Mouse (Mus musculus) left cerebral cortex, postnatal 14 days (tissue): Measurements from ENCODE around the gene Abraxas1. TPM values are rescaled to one million over a fixed set of nuclear protein-coding genes. Genes with fewer than 3 reads are reported as not detected.
A peak's percentile ranks its signal among the peaks of the same experiment; 100 is the strongest.

ENCODE experiments used
- DNase-seq, 2 experiments: peaks; one replicate each; pipeline ENCODE4 v3.0.0; 2021 to 2022; ENCODE audit warnings: low spot score in 2 of 2, mixed read lengths in 1 of 2
- intact Hi-C: fragments of 180-260 bp; cut with DNase I; formaldehyde crosslinking; loops from one replicate; pipeline ENCODE4 v1.15.1; 2025
- long read RNA-seq, 2 experiments: library from polyadenylated mRNA; stranded (forward); transcript quantifications; one replicate each; pipeline ENCODE4 v2.0.0; 2021
- total RNA-seq, 2 experiments: library from RNA; stranded (reverse); gene quantifications; 2 replicates each; pipeline ENCODE4 v1.2.3; 2021

Gene Abraxas1
- 1 to 10 TPM; 5.7 to 5.9 TPM for total RNA-seq
- long read RNA-seq, experiment 1, partial matches to known transcripts: 0 of 3 reads
- long read RNA-seq, experiment 1, other reads (novel, unspliced or antisense): 0 of 3 reads
- long read RNA-seq, experiment 2, partial matches to known transcripts: 1 of 4 reads
- long read RNA-seq, experiment 2, other reads (novel, unspliced or antisense): 1 of 4 reads

GRCm38 (mm10) chr5:100820483-100821184 lies at the start of gene Abraxas1:
Gene Abraxas1 (minus strand): TSS chr5:100820965.
- DNase-seq: peak; percentile 67 to 85
- intact Hi-C loops: loop anchor here (10.0 kb wide), 1 partner anchor 844 kb away; the partner anchor contains the start of gene Nkx6-1

- no peak for DNase-seq
- intact Hi-C loops: no loop called here
Measured at GRCm38 (mm10) chr5:100869197-100869895, 48.6 kb upstream of the Abraxas1 start.

- DNase-seq: peak; percentile 16 to 28
Measured at GRCm38 (mm10) chr5:100866183-100866582, 45.4 kb upstream of the Abraxas1 start.

GRCm38 (mm10) chr5:100864438-100864837 lies 43.7 kb upstream of the Abraxas1 start:
- intact Hi-C loops: no loop called here
- DNase-seq: no peak

More at GRCm38 (mm10) chr5:100866183-100866582, 45.4 kb upstream of the Abraxas1 start:
- intact Hi-C loops: no loop called here

GRCm38 (mm10) chr5:100863091-100863490 lies 42.3 kb upstream of the Abraxas1 start:
- intact Hi-C loops: no loop called here
- no peak for DNase-seq

GRCm38 (mm10) chr5:100861811-100862210 lies 41.0 kb upstream of the Abraxas1 start:
- intact Hi-C loops: no loop called here
- DNase-seq: no peak

GRCm38 (mm10) chr5:100861140-100861539 lies 40.4 kb upstream of the Abraxas1 start:
- intact Hi-C loops: no loop called here
- DNase-seq: no peak

- intact Hi-C loops: no loop called here
- DNase-seq: no peak
Measured at GRCm38 (mm10) chr5:100860417-100861053, 39.8 kb upstream of the Abraxas1 start.

- intact Hi-C loops: no loop called here
- DNase-seq: no peak
Measured at GRCm38 (mm10) chr5:100856552-100856951, 35.8 kb upstream of the Abraxas1 start.

- intact Hi-C loops: no loop called here
- no peak for DNase-seq
Measured at GRCm38 (mm10) chr5:100853963-100854362, 33.2 kb upstream of the Abraxas1 start.

- intact Hi-C loops: no loop called here
- DNase-seq: no peak
Measured at GRCm38 (mm10) chr5:100847143-100847542, 26.4 kb upstream of the Abraxas1 start.

GRCm38 (mm10) chr5:100846599-100846920 lies 25.8 kb upstream of the Abraxas1 start:
- DNase-seq: no peak
- intact Hi-C loops: no loop called here

- intact Hi-C loops: no loop called here
Measured at GRCm38 (mm10) chr5:100845848-100846598, 25.3 kb upstream of the Abraxas1 start.

GRCm38 (mm10) chr5:100845485-100845847 lies 24.7 kb upstream of the Abraxas1 start, which contains the start of gene Gpat3:
Gene Gpat3 (plus strand): TSS chr5:100845713.
- intact Hi-C loops: no loop called here
- peak in 1 of 2 experiments; percentile 6 for DNase-seq

More at GRCm38 (mm10) chr5:100845848-100846598, 25.3 kb upstream of the Abraxas1 start:
- DNase-seq: peak; percentile 23 to 25

GRCm38 (mm10) chr5:100844485-100844884 lies 23.7 kb upstream of the Abraxas1 start:
- no peak for DNase-seq
- intact Hi-C loops: no loop called here

GRCm38 (mm10) chr5:100837907-100838306 lies 17.1 kb upstream of the Abraxas1 start:
- intact Hi-C loops: no loop called here
- DNase-seq: no peak

GRCm38 (mm10) chr5:100835862-100836538 lies 15.2 kb upstream of the Abraxas1 start:
- intact Hi-C loops: no loop called here
- DNase-seq: no peak

GRCm38 (mm10) chr5:100833841-100834240 lies 13.1 kb upstream of the Abraxas1 start:
- intact Hi-C loops: no loop called here
- no peak for DNase-seq

GRCm38 (mm10) chr5:100832680-100833079 lies 11.9 kb upstream of the Abraxas1 start:
- intact Hi-C loops: no loop called here
- DNase-seq: no peak
